13 mouse cellular contexts compared by ENCODE assay signal in genomic region chr11:64931060-64931770, GRCm38 (mm10). TPM values are rescaled to one million over a fixed set of nuclear protein-coding genes. Genes with fewer than 3 reads are reported as not detected.
DNase-seq lines count a peak whose midpoint lies in the region; ATAC-seq and TF ChIP-seq lines count a peak whose summit lies in the region.
"Had no signal": no experiment of that assay in that cellular context is flagged by ENCODE, and none has a peak within 500 bp of the region (broad histone marks: within the 10 kb centered on the region; RNA-seq: fewer than 3 reads in every experiment).

No protein-coding gene starts in this region.

- 52% methylated on average over 11 of the region's 11 CpGs for WGBS in hindbrain, embryonic 16.5 days
- 69% methylated on average over 11 of the region's 11 CpGs for WGBS in hindbrain, embryonic 13.5 days
- WGBS in stomach, embryonic 14.5 days, result 42% methylated on average over 11 of the region's 11 CpGs
- WGBS in stomach, postnatal 0 days, result 51% methylated on average over 11 of the region's 11 CpGs
- 56% methylated on average over 11 of the region's 11 CpGs for WGBS in stomach, embryonic 15.5 days

- H3K4me1 ChIP-seq in hindbrain, embryonic 16.5 days (ENCODE audit: control insufficient read depth, insufficient read depth, low read depth, low read length), result peaks cover 3% of the 10 kb centered on the region
- H3K4me1 ChIP-seq in hindbrain, embryonic 13.5 days (replicated peaks), result no peaks in the 10 kb centered on the region
- no peaks in the 10 kb centered on the region for H3K4me1 ChIP-seq in stomach, embryonic 14.5 days (ENCODE audit: control insufficient read depth, insufficient read depth, low read length)
- H3K4me1 ChIP-seq in stomach, postnatal 0 days (replicated peaks; ENCODE audit: control insufficient read depth, insufficient read depth), result no peaks in the 10 kb centered on the region
- H3K4me1 ChIP-seq in stomach, embryonic 15.5 days, result no peaks in the 10 kb centered on the region
- H3K4me1 ChIP-seq: kidney, embryonic 15.5 days had no signal

- no peak for DNase-seq in stomach, postnatal 0 days (ENCODE audit: low spot score)
- peak; percentile 76 for DNase-seq in liver
- no peak for DNase-seq in left cerebral cortex, adult 18-20 months (ENCODE audit: low spot score in 2 of 2)
- no peak for DNase-seq in gastrocnemius, adult 8-10 months (ENCODE audit: low spot score in 2 of 2)
- DNase-seq: gastrocnemius, adult 2 months had no signal

- no peaks in the 10 kb centered on the region for H3K9me3 ChIP-seq in hindbrain, embryonic 16.5 days (ENCODE audit: control insufficient read depth, low read length)
- no peaks in the 10 kb centered on the region for H3K9me3 ChIP-seq in hindbrain, embryonic 13.5 days
- H3K9me3 ChIP-seq in stomach, embryonic 14.5 days (ENCODE audit: control insufficient read depth, low read depth, low read length), result no peaks in the 10 kb centered on the region
- no peaks in the 10 kb centered on the region for H3K9me3 ChIP-seq in stomach, postnatal 0 days (ENCODE audit: control insufficient read depth, low read length)
- H3K9me3 ChIP-seq in stomach, embryonic 15.5 days, result no peaks in the 10 kb centered on the region
- H3K9me3 ChIP-seq: heart, embryonic 15.5 days; kidney, embryonic 15.5 days had no signal

- H3K9ac ChIP-seq in hindbrain, embryonic 16.5 days (ENCODE audit: low read depth, low read length), result no peak overlapping the region
- H3K9ac ChIP-seq in hindbrain, embryonic 13.5 days, result no peak overlapping the region
- no peak overlapping the region for H3K9ac ChIP-seq in stomach, embryonic 14.5 days (replicated peaks; ENCODE audit: low read depth, low read length)
- H3K9ac ChIP-seq in stomach, postnatal 0 days (ENCODE audit: low read length), result no peak overlapping the region
- H3K9ac ChIP-seq in stomach, embryonic 15.5 days, result no peak overlapping the region
- H3K9ac ChIP-seq: heart, embryonic 15.5 days; kidney, embryonic 15.5 days had no signal

- H3K27ac ChIP-seq in hindbrain, embryonic 16.5 days (ENCODE audit: low read depth, low read length), result peak overlapping the region; percentile 9; the same call in 1 of the 2 replicates
- no peak overlapping the region for H3K27ac ChIP-seq in hindbrain, embryonic 13.5 days
- H3K27ac ChIP-seq in stomach, embryonic 14.5 days (ENCODE audit: low read length), result no peak overlapping the region
- no peak overlapping the region for H3K27ac ChIP-seq in stomach, postnatal 0 days (replicated peaks)
- no peak overlapping the region for H3K27ac ChIP-seq in stomach, embryonic 15.5 days
- H3K27ac ChIP-seq: gastrocnemius, adult 2 months; heart, embryonic 15.5 days; kidney, embryonic 15.5 days had no signal

- peak; percentile 42; the same call in 1 of the 2 replicates for ATAC-seq in hindbrain, embryonic 16.5 days
- no peak for ATAC-seq in hindbrain, embryonic 13.5 days (ENCODE audit: low FRiP score)
- ATAC-seq in stomach, embryonic 14.5 days (ENCODE audit: insufficient number of reproducible peaks, insufficient read depth, low FRiP score, low read depth), result peak; percentile 14; the same call in 1 of the 2 replicates
- ATAC-seq in stomach, postnatal 0 days (ENCODE audit: low FRiP score, low TSS enrichment), result no peak
- peak; percentile 76; the same call in 1 of the 2 replicates for ATAC-seq in stomach, embryonic 15.5 days (ENCODE audit: insufficient read depth, low FRiP score, low read depth)
- ATAC-seq: CD4-positive, CD25-positive, alpha-beta regulatory T cell, adult 4 months had no signal

- no peak for TF ChIP-seq EP300 in stomach, postnatal 0 days (optimal IDR thresholded peaks at IDR 0.05)

- no peak for TF ChIP-seq CTCF in stomach, postnatal 0 days (IDR thresholded peaks at IDR 0.05; ENCODE audit: low read depth)

- no peak overlapping the region for H3K4me3 ChIP-seq in hindbrain, embryonic 16.5 days (ENCODE audit: low read length)
- H3K4me3 ChIP-seq in hindbrain, embryonic 13.5 days, result no peak overlapping the region
- H3K4me3 ChIP-seq in stomach, embryonic 14.5 days (ENCODE audit: low read depth, low read length), result no peak overlapping the region
- no peak overlapping the region for H3K4me3 ChIP-seq in stomach, postnatal 0 days (ENCODE audit: low read depth, low read length)
- no peak overlapping the region for H3K4me3 ChIP-seq in stomach, embryonic 15.5 days (replicated peaks)
- H3K4me3 ChIP-seq: gastrocnemius, adult 2 months; heart, embryonic 15.5 days; kidney, embryonic 15.5 days; myocyte had no signal

- H3K4me2 ChIP-seq in hindbrain, embryonic 16.5 days (ENCODE audit: low read length), result no peak overlapping the region
- H3K4me2 ChIP-seq in hindbrain, embryonic 13.5 days, result no peak overlapping the region
- H3K4me2 ChIP-seq in stomach, embryonic 14.5 days (replicated peaks; ENCODE audit: low read depth, low read length), result no peak overlapping the region
- H3K4me2 ChIP-seq in stomach, postnatal 0 days (replicated peaks; ENCODE audit: low read depth), result no peak overlapping the region
- H3K4me2 ChIP-seq in stomach, embryonic 15.5 days, result no peak overlapping the region
- H3K4me2 ChIP-seq: heart, embryonic 15.5 days; kidney, embryonic 15.5 days had no signal

- H3K36me3 ChIP-seq in hindbrain, embryonic 16.5 days (ENCODE audit: control insufficient read depth, insufficient read depth, low read length), result no peaks in the 10 kb centered on the region
- no peaks in the 10 kb centered on the region for H3K36me3 ChIP-seq in hindbrain, embryonic 13.5 days
- H3K36me3 ChIP-seq in stomach, embryonic 14.5 days (ENCODE audit: control insufficient read depth, insufficient read depth, low read length), result no peaks in the 10 kb centered on the region
- no peaks in the 10 kb centered on the region for H3K36me3 ChIP-seq in stomach, postnatal 0 days (ENCODE audit: control insufficient read depth, insufficient read depth, low read length)
- no peaks in the 10 kb centered on the region for H3K36me3 ChIP-seq in stomach, embryonic 15.5 days
- H3K36me3 ChIP-seq: heart, embryonic 15.5 days; kidney, embryonic 15.5 days had no signal

- no peaks in the 10 kb centered on the region for H3K27me3 ChIP-seq in hindbrain, embryonic 16.5 days (replicated peaks; ENCODE audit: control insufficient read depth, insufficient read depth, low read length)
- no peaks in the 10 kb centered on the region for H3K27me3 ChIP-seq in hindbrain, embryonic 13.5 days
- no peaks in the 10 kb centered on the region for H3K27me3 ChIP-seq in stomach, embryonic 14.5 days (ENCODE audit: control insufficient read depth, insufficient read depth, low read length)
- no peaks in the 10 kb centered on the region for H3K27me3 ChIP-seq in stomach, postnatal 0 days (ENCODE audit: control insufficient read depth, insufficient read depth, low read length)
- no peaks in the 10 kb centered on the region for H3K27me3 ChIP-seq in stomach, embryonic 15.5 days (replicated peaks)
- H3K27me3 ChIP-seq: heart, embryonic 15.5 days had no signal

RNA-seq across cellular contexts. Expression of gene Elac2, which starts 47.6 kb away (rescaled TPM):
- polyA plus RNA-seq in hindbrain, embryonic 16.5 days (2015; fragmentation: Nextera tagmentation; extraction: Ambion mirVana), result 28.5 and 28.6 TPM in 2 replicates
- polyA plus RNA-seq in hindbrain, embryonic 13.5 days (2015; fragmentation: Nextera tagmentation; extraction: Ambion mirVana), result 32.6 and 33.1 TPM in 2 replicates
- polyA plus RNA-seq in stomach, embryonic 14.5 days (2014; fragmentation: Nextera tagmentation; extraction: Ambion mirVana), result 24.2 and 28.3 TPM in 2 replicates
- 14.0 and 15.4 TPM in 2 replicates for polyA plus RNA-seq in stomach, postnatal 0 days (2015; fragmentation: Nextera tagmentation; extraction: Ambion mirVana)
- polyA plus RNA-seq in stomach, embryonic 15.5 days (2015; fragmentation: Nextera tagmentation; extraction: Ambion mirVana), result 24.1 and 26.9 TPM in 2 replicates
- total RNA-seq in left cerebral cortex, adult 18-20 months (2021), result 10 to 100 TPM; 25.6 to 29.4 TPM
- 10 to 100 TPM; 19.5 to 20.6 (median 19.7) TPM for total RNA-seq in gastrocnemius, adult 8-10 months (2022)

Comparison
In these comparisons a context has a peak if more than half of its experiments do, and no peak if none do; other contexts are left out.
1. ATAC-seq: peak in hindbrain, embryonic 16.5 days (single experiment), stomach, embryonic 14.5 days (single experiment) and stomach, embryonic 15.5 days (single experiment); none in hindbrain, embryonic 13.5 days (single experiment) and stomach, postnatal 0 days (single experiment).